Mouse (Mus musculus): ENCODE data around the gene Pikfyve. TPM values are rescaled to one million over a fixed set of nuclear protein-coding genes. Genes with fewer than 3 reads are reported as not detected.

The Pikfyve gene
- total RNA-seq, 2 experiments from 2014 or later: 5.1 to 5.5 TPM

- DNase-seq (ENCODE audit: low spot score): no peak
Measured at GRCm38 (mm10) chr1:65312896-65313295, 126.4 kb downstream of the Pikfyve start.

GRCm38 (mm10) chr1:65314054-65315021 lies 127.9 kb downstream of the Pikfyve start:
- no peak for DNase-seq (ENCODE audit: low spot score)

DNA sequence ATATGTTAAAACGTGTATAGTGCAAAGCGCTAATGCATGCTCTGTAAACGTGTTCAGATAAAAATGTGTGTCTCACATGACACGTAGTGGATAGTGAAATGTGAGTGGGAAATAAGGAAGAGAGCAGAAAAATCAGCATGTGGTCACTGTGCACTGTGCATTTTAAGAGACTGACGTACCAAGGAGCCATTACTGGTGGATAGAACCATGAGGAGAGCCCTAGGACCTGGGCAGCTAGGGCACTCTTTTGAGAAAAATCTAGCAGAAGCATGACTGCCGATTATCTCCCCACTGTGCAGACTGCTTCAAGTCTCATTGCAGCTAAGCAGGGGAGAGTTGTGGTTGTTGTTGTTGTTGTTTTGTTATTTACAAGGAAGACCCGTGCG lies 128.5 kb downstream of the Pikfyve start:
- no peak for DNase-seq (ENCODE audit: low spot score)

Other genes starting within 250 kb of the Pikfyve start
- 1 to 10 TPM; 8.5 to 9.3 TPM for gene Plekhm3, start 229.9 kb upstream of the Pikfyve start, total RNA-seq (2021)
- under 1 TPM in 1 of 2 experiments, not detected in 1; 0.37 TPM for gene Akr1cl, start 153.9 kb upstream of the Pikfyve start, total RNA-seq (2021)
- not detected for gene Cryge, start 135.5 kb upstream of the Pikfyve start, total RNA-seq (2021)
- gene Crygd, start 123.2 kb upstream of the Pikfyve start, total RNA-seq (2021): not detected
- gene Crygc, start 113.0 kb upstream of the Pikfyve start, total RNA-seq (2021): not detected
- not detected for gene Crygb, start 104.4 kb upstream of the Pikfyve start, total RNA-seq (2021)
- gene Cryga, start 83.3 kb upstream of the Pikfyve start, total RNA-seq (2021): not detected
- not detected for gene Gm28845, start 67.1 kb upstream of the Pikfyve start, total RNA-seq (2021)
- gene D630023F18Rik, start 63.5 kb upstream of the Pikfyve start, total RNA-seq (2021): not detected
- gene Idh1, start 183 bp upstream of the Pikfyve start, total RNA-seq (2021): 10 to 100 TPM; 13.4 to 19.4 TPM
- gene Pth2r, start 95.4 kb downstream of the Pikfyve start, total RNA-seq (2021): not detected